11 mouse cellular contexts compared by ENCODE assay signal in the genomic region with DNA sequence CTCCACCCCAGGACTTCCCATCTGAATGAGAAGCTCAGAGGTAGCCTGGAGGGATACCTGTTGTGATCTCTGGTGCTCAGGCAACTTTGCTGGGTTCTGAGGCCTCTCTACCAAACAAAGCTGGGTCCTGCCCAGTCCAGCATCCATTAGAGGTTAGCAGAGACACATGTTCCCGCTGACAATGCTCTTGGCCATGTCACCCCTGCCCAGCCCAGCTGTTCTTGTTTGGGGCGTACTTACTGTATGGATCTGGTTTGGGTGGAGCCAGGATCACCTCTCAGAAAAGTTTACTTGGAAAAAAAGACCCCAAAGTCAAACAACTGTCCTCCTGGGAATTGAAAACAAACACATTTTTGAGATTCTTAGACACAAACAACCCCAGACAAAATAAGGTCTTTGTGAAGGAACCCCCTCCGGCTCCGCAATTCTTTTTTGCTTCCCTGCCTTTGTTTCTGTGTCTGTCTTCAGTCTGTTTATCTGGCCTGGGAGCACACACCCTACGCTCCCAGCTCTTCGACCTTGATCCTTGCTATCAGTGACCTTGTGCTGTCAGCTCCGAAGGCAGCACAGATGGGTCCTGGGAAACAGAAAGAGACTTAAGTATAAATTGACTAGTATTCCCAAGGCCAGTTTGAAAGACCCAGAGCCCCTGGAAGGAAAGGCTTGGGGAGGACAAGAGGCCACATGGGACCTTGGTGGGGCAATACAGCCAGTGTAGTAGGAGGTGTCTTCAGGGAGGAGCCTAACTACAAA.
DNase-seq lines count a peak whose midpoint lies in the region; ATAC-seq lines count a peak whose summit lies in the region.
"Had no signal": no experiment of that assay in that cellular context is flagged by ENCODE, and none has a peak within 500 bp of the region (broad histone marks: within the 10 kb centered on the region; RNA-seq: fewer than 3 reads in every experiment).

No protein-coding gene starts in this region.

- H3K4me3 ChIP-seq in heart, embryonic 13.5 days: no peak overlapping the region
- H3K4me3 ChIP-seq in midbrain, embryonic 10.5 days: no peak overlapping the region
- no peak overlapping the region for H3K4me3 ChIP-seq in midbrain, embryonic 14.5 days (replicated peaks; ENCODE audit: low read depth, low read length)
- no peak overlapping the region for H3K4me3 ChIP-seq in hindbrain, embryonic 14.5 days (replicated peaks; ENCODE audit: low read length)
- H3K4me3 ChIP-seq: forebrain, embryonic 12.5 days had no signal

- H3K4me2 ChIP-seq in heart, embryonic 13.5 days: peak overlapping the region; percentile 35
- H3K4me2 ChIP-seq in midbrain, embryonic 14.5 days (ENCODE audit: low read length): no peak overlapping the region
- no peak overlapping the region for H3K4me2 ChIP-seq in hindbrain, embryonic 14.5 days (replicated peaks)
- H3K4me2 ChIP-seq: forebrain, embryonic 12.5 days had no signal

- H3K9me3 ChIP-seq in heart, embryonic 13.5 days: no peaks in the 10 kb centered on the region
- H3K9me3 ChIP-seq in midbrain, embryonic 10.5 days (replicated peaks): no peaks in the 10 kb centered on the region
- no peaks in the 10 kb centered on the region for H3K9me3 ChIP-seq in midbrain, embryonic 14.5 days (ENCODE audit: control insufficient read depth, low read length)
- H3K9me3 ChIP-seq in hindbrain, embryonic 14.5 days (ENCODE audit: control insufficient read depth, low read length): no peaks in the 10 kb centered on the region
- H3K9me3 ChIP-seq: forebrain, embryonic 12.5 days had no signal

- peaks cover 58% of the 10 kb centered on the region for H3K4me1 ChIP-seq in heart, embryonic 13.5 days
- H3K4me1 ChIP-seq in midbrain, embryonic 10.5 days: peaks cover 56% of the 10 kb centered on the region
- H3K4me1 ChIP-seq in midbrain, embryonic 14.5 days (ENCODE audit: control insufficient read depth, insufficient read depth, low read length): peaks cover 24% of the 10 kb centered on the region
- peaks cover 35% of the 10 kb centered on the region for H3K4me1 ChIP-seq in hindbrain, embryonic 14.5 days (replicated peaks; ENCODE audit: control insufficient read depth, insufficient read depth, low read length)

- peak overlapping the region; percentile 45 for H3K9ac ChIP-seq in heart, embryonic 13.5 days
- H3K9ac ChIP-seq in midbrain, embryonic 14.5 days (replicated peaks; ENCODE audit: low read length): no peak overlapping the region
- H3K9ac ChIP-seq in hindbrain, embryonic 14.5 days: no peak overlapping the region
- H3K9ac ChIP-seq: forebrain, embryonic 12.5 days had no signal

- no peak for ATAC-seq in heart, embryonic 13.5 days (ENCODE audit: extremely low read depth, insufficient number of reproducible peaks, low FRiP score, low TSS enrichment)
- no peak for ATAC-seq in midbrain, embryonic 14.5 days (ENCODE audit: low FRiP score, low TSS enrichment)
- ATAC-seq in hindbrain, embryonic 14.5 days (ENCODE audit: low FRiP score): no peak

- H3K36me3 ChIP-seq in heart, embryonic 13.5 days: no peaks in the 10 kb centered on the region
- no peaks in the 10 kb centered on the region for H3K36me3 ChIP-seq in midbrain, embryonic 10.5 days
- H3K36me3 ChIP-seq in midbrain, embryonic 14.5 days (ENCODE audit: control insufficient read depth, insufficient read depth, low read length): no peaks in the 10 kb centered on the region
- H3K36me3 ChIP-seq in hindbrain, embryonic 14.5 days (replicated peaks; ENCODE audit: control insufficient read depth, insufficient read depth): no peaks in the 10 kb centered on the region
- H3K36me3 ChIP-seq: forebrain, embryonic 12.5 days had no signal

- DNase-seq in heart, adult 18-20 months: no peak
- no peak for DNase-seq in midbrain, embryonic 10.5 days (ENCODE audit: low spot score)
- no peak for DNase-seq in midbrain, embryonic 14.5 days
- DNase-seq in hindbrain, embryonic 14.5 days (ENCODE audit: low spot score): no peak
- DNase-seq in testis, postnatal 10 days (ENCODE audit: low spot score): peak; percentile 46
- DNase-seq in right cerebral cortex, postnatal 14 days: no peak
- DNase-seq: lung, adult 18-20 months; right cerebral cortex, postnatal 4 days; thymus, postnatal 14 days had no signal

- H3K27ac ChIP-seq in heart, embryonic 13.5 days (replicated peaks): peak overlapping the region; percentile 82
- H3K27ac ChIP-seq in midbrain, embryonic 10.5 days (replicated peaks): peak overlapping the region; percentile 87
- H3K27ac ChIP-seq in midbrain, embryonic 14.5 days (replicated peaks; ENCODE audit: low read depth, low read length): no peak overlapping the region
- H3K27ac ChIP-seq in hindbrain, embryonic 14.5 days: peak overlapping the region; percentile 58; the same call in 1 of the 2 replicates

- no peaks in the 10 kb centered on the region for H3K27me3 ChIP-seq in heart, embryonic 13.5 days (replicated peaks)
- H3K27me3 ChIP-seq in midbrain, embryonic 10.5 days (ENCODE audit: low read depth, poor library complexity, severe bottlenecking): no peaks in the 10 kb centered on the region
- H3K27me3 ChIP-seq in midbrain, embryonic 14.5 days (ENCODE audit: control insufficient read depth, insufficient read depth, low read length): no peaks in the 10 kb centered on the region
- no peaks in the 10 kb centered on the region for H3K27me3 ChIP-seq in hindbrain, embryonic 14.5 days (ENCODE audit: control insufficient read depth, insufficient read depth, low read length)
- H3K27me3 ChIP-seq: forebrain, embryonic 12.5 days had no signal

- WGBS in heart, embryonic 13.5 days: 29% methylated on average over 7 of the region's 7 CpGs
- WGBS in midbrain, embryonic 10.5 days: 54% methylated on average over 7 of the region's 7 CpGs
- 68% methylated on average over 7 of the region's 7 CpGs for WGBS in midbrain, embryonic 14.5 days
- 46% methylated on average over 7 of the region's 7 CpGs for WGBS in hindbrain, embryonic 14.5 days
